Mouse (Mus musculus) olfactory bulb, adult 2 months (tissue): Measurements from ENCODE around the gene Ms4a3.

Experiments used
- CTCF ChIP-seq: fragments of 200-500 bp; IDR thresholded peaks from 2 replicates; pipeline ENCODE4 v1.5.1; 2012; ENCODE audit warnings: low read depth, mild to moderate bottlenecking, low read length, moderate library complexity; ENCODE audit not compliant: insufficient read depth
- POLR2A ChIP-seq: fragments of 200-500 bp; IDR thresholded peaks from 2 replicates; pipeline ENCODE4 v1.6.1; 2012; ENCODE audit warnings: mild to moderate bottlenecking, low read depth, low read length, moderate library complexity; ENCODE audit not compliant: insufficient read depth

GRCm38 (mm10) chr19:11646166-11646565 lies 5.5 kb upstream of the Ms4a3 start:
- TF ChIP-seq POLR2A (no peak), CTCF (no peak)
